Mouse (Mus musculus): ENCODE measurements around the gene Capn7. TPM values are rescaled to one million over a fixed set of nuclear protein-coding genes. Genes with fewer than 3 reads are reported as not detected.
A peak's percentile ranks its signal among the peaks of the same experiment; 100 is the strongest.

Capn7 gene
- total and polyA plus RNA-seq, 3 experiments = 23.2 to 83.7 (median 30.0) TPM

GRCm38 (mm10) chr14:31364589-31364988 lies 28.2 kb downstream of the Capn7 start (continued):
- TF ChIP-seq ZKSCAN1 (IDR thresholded peaks at IDR 0.05; ENCODE audit: low read depth, low read length) (no peak), MAZ (IDR thresholded peaks at IDR 0.05; ENCODE audit: low read depth, low read length) (no peak), POLR2AphosphoS2 (IDR thresholded peaks at IDR 0.05; ENCODE audit: low read length) (no peak), RCOR1 (IDR thresholded peaks at IDR 0.05; ENCODE audit: low read depth, low read length) (peak; percentile 72), BHLHE40 (IDR thresholded peaks at IDR 0.05; ENCODE audit: borderline replicate concordance, low read depth, low read length) (peak; percentile 53; the same call in 1 of the 2 replicates), CHD2 (IDR thresholded peaks at IDR 0.05; ENCODE audit: low read length) (peak; percentile 60; the same call in 1 of the 2 replicates), ZC3H11A (IDR thresholded peaks at IDR 0.05; ENCODE audit: low read depth, low read length) (no peak), UBTF (IDR thresholded peaks at IDR 0.05; ENCODE audit: borderline replicate concordance, insufficient read depth, low read depth, low read length) (no peak), MEF2A (IDR thresholded peaks at IDR 0.05; ENCODE audit: extremely low read depth, insufficient replicate concordance, low read depth, low read length, poor library complexity, severe bottlenecking) (no peak), MYB (IDR thresholded peaks at IDR 0.05; ENCODE audit: low read depth, low read length) (peak; percentile 37; the same call in 1 of the 2 replicates), POLR2A (IDR thresholded peaks at IDR 0.05; ENCODE audit: control insufficient read depth in 1 of 2, insufficient read depth in 1 of 2, low read depth in 1 of 2, low read length in 2 of 2, poor library complexity in 1 of 2) (no peak), SMC3 (IDR thresholded peaks at IDR 0.05; ENCODE audit: low read depth, low read length) (no peak), ZMIZ1 (IDR thresholded peaks at IDR 0.05; ENCODE audit: low read depth, low read length) (no peak), TAL1 (IDR thresholded peaks at IDR 0.05; ENCODE audit: low read length) (peak; percentile 97)

GRCm38 (mm10) chr14:31365350-31365749 lies 28.9 kb downstream of the Capn7 start:
- no peaks in the 10 kb centered on the region for H3K79me2 ChIP-seq (ENCODE audit: control insufficient read depth, insufficient read depth, low read length, poor library complexity)
- H3K36me3 ChIP-seq (ENCODE audit: control insufficient read depth in 1 of 2, insufficient read depth in 2 of 2, low read length in 2 of 2) = peaks cover 14 to 31% of the 10 kb centered on the region in 2 experiments
- H3K4me3 ChIP-seq (ENCODE audit: control insufficient read depth in 1 of 2, insufficient read depth in 1 of 2, low read depth in 2 of 2, low read length in 2 of 2) = no peak overlapping the region
- peak; percentile 62 for TF ChIP-seq RAD21 (IDR thresholded peaks at IDR 0.05; ENCODE audit: low read depth, low read length)
- no peak for TF ChIP-seq MAFK (IDR thresholded peaks at IDR 0.05; ENCODE audit: borderline replicate concordance, low read depth, low read length)
- no peak for TF ChIP-seq MYB (IDR thresholded peaks at IDR 0.05; ENCODE audit: low read depth, low read length)
- TF ChIP-seq ZNF384 (IDR thresholded peaks at IDR 0.05; ENCODE audit: low read depth, low read length) = no peak
- TF ChIP-seq HCFC1 (IDR thresholded peaks at IDR 0.05; ENCODE audit: low read depth, low read length) = no peak
- peak; percentile 43 to 74 (median 70) for TF ChIP-seq CTCF (IDR thresholded peaks at IDR 0.05 in 2 of 3, conservative IDR thresholded peaks at IDR 0.05 in 1 of 3; ENCODE audit: control insufficient read depth in 1 of 3, insufficient read depth in 1 of 3, low read depth in 2 of 3, low read length in 3 of 3, poor library complexity in 1 of 3, severe bottlenecking in 1 of 3)
- TF ChIP-seq ZC3H11A (IDR thresholded peaks at IDR 0.05; ENCODE audit: low read depth, low read length) = 0 out of 2 replicates have a peak, but pooled peaks have one; percentile 27
- peak; percentile 66 for TF ChIP-seq SMC3 (IDR thresholded peaks at IDR 0.05; ENCODE audit: low read depth, low read length)
- no peak for TF ChIP-seq TCF12 (IDR thresholded peaks at IDR 0.05; ENCODE audit: low read depth, low read length)
- H3K9ac ChIP-seq (ENCODE audit: control insufficient read depth, low read depth, low read length, poor library complexity, severe bottlenecking) = no peak overlapping the region
- H3K27ac ChIP-seq (ENCODE audit: control insufficient read depth, low read depth, low read length) = no peak overlapping the region
- no peaks in the 10 kb centered on the region for H3K27me3 ChIP-seq (ENCODE audit: control insufficient read depth in 1 of 2, insufficient read depth in 2 of 2, low read length in 2 of 2)
- peaks cover 0 to 5% of the 10 kb centered on the region in 2 experiments; a peak in 3 of 4 replicates for H3K4me1 ChIP-seq (ENCODE audit: control insufficient read depth in 1 of 2, insufficient read depth in 2 of 2, low read length in 2 of 2)
- peak; percentile 72 for DNase-seq (ENCODE audit: low read depth, low spot score)
- no peaks in the 10 kb centered on the region for H3K9me3 ChIP-seq (replicated peaks; ENCODE audit: insufficient read depth, low read length)

Data from MEL (cell line).